Mouse (Mus musculus) CH12F3 (cell line): ENCODE measurements around the gene Tead2.

Experiments used
- in situ Hi-C: fragments of 300-500 bp; cut with MboI; formaldehyde crosslinking; loops from 2 replicates; pipeline ENCODE4 v1.14.3; 2020; ENCODE audit warnings: low sequenced_read_pairs

Gene Tead2

GRCm38 (mm10) chr7:45191161-45191560 is 24.4 kb upstream of the Tead2 start:
- in situ Hi-C loops: loop anchor here (5.0 kb wide), 1 partner anchor 34 kb away; no protein-coding TSS in a partner anchor

- in situ Hi-C loops: loop anchor here (5.0 kb wide), 1 partner anchor 35 kb away; no protein-coding TSS in a partner anchor
Observed at GRCm38 (mm10) chr7:45191803-45192363, 23.7 kb upstream of the Tead2 start.

GRCm38 (mm10) chr7:45192585-45193310 is 22.8 kb upstream of the Tead2 start:
- in situ Hi-C loops: loop anchor here (5.0 kb wide), 1 partner anchor 35 kb away; no protein-coding TSS in a partner anchor

GRCm38 (mm10) chr7:45193406-45193805 is 22.1 kb upstream of the Tead2 start:
- in situ Hi-C loops: loop anchor here (5.0 kb wide), 1 partner anchor 36 kb away; no protein-coding TSS in a partner anchor

- in situ Hi-C loops: loop anchor here (5.0 kb wide), 1 partner anchor 37 kb away; no protein-coding TSS in a partner anchor
Observed at GRCm38 (mm10) chr7:45193871-45194785, 21.4 kb upstream of the Tead2 start.

GRCm38 (mm10) chr7:45195341-45196175 is 20.0 kb upstream of the Tead2 start:
- in situ Hi-C loops: no loop called here

GRCm38 (mm10) chr7:45196176-45196535 is 19.4 kb upstream of the Tead2 start:
- in situ Hi-C loops: no loop called here

GRCm38 (mm10) chr7:45196994-45197393 is 18.6 kb upstream of the Tead2 start:
- in situ Hi-C loops: no loop called here

GRCm38 (mm10) chr7:45198435-45198834 is 17.1 kb upstream of the Tead2 start:
- in situ Hi-C loops: no loop called here

GRCm38 (mm10) chr7:45198961-45199360 is 16.6 kb upstream of the Tead2 start:
- in situ Hi-C loops: no loop called here

- in situ Hi-C loops: no loop called here
Observed at GRCm38 (mm10) chr7:45202654-45203053, 12.9 kb upstream of the Tead2 start.

- in situ Hi-C loops: no loop called here
Observed at GRCm38 (mm10) chr7:45204380-45205143, 11.0 kb upstream of the Tead2 start, which contains the start of gene Ccdc155. TSS of gene Ccdc155 (minus strand) at chr7:45204892.

- in situ Hi-C loops: no loop called here
Observed at GRCm38 (mm10) chr7:45208260-45208659, 7.3 kb upstream of the Tead2 start.

- in situ Hi-C loops: no loop called here
Observed at GRCm38 (mm10) chr7:45211070-45211469, 4.5 kb upstream of the Tead2 start.

- in situ Hi-C loops: no loop called here
Observed at GRCm38 (mm10) chr7:45211851-45212251, 3.7 kb upstream of the Tead2 start, which contains the start of gene Dkkl1. TSS of gene Dkkl1 (minus strand) at chr7:45212147.

- in situ Hi-C loops: no loop called here
Observed at GRCm38 (mm10) chr7:45212356-45212755, 3.2 kb upstream of the Tead2 start.

- in situ Hi-C loops: no loop called here
Observed at GRCm38 (mm10) chr7:45213708-45214107, 1.8 kb upstream of the Tead2 start.

GRCm38 (mm10) chr7:45216442-45217183 is 1.1 kb downstream of the Tead2 start:
- in situ Hi-C loops: no loop called here

- in situ Hi-C loops: no loop called here
Observed at GRCm38 (mm10) chr7:45221680-45222079, 6.1 kb downstream of the Tead2 start.
